Mouse (Mus musculus): ENCODE results near the gene Mboat7.

Mboat7 gene

GRCm38 (mm10) chr7:3692382-3692986, 839 bp downstream of the Mboat7 start, which contains the start of gene Tsen34:
Gene Tsen34, plus strand, starts transcription at chr7:3692863.
- no peak for DNase-seq

- no peak for DNase-seq
These were observed 1.4 kb downstream of the Mboat7 start for GRCm38 (mm10) chr7:3691919-3692318.

- peak; percentile 82 for DNase-seq
These were observed 7.7 kb downstream of the Mboat7 start for GRCm38 (mm10) chr7:3685400-3686187.

- no peak for DNase-seq
These were observed 8.6 kb downstream of the Mboat7 start for GRCm38 (mm10) chr7:3684698-3685097.

- no peak for DNase-seq
These were observed 9.3 kb downstream of the Mboat7 start for GRCm38 (mm10) chr7:3683908-3684550.

- DNase-seq: no peak
These were observed 16.0 kb downstream of the Mboat7 start, which contains the start of gene Tmc4 for GRCm38 (mm10) chr7:3677342-3677741. Gene Tmc4, minus strand, starts transcription at chr7:3677553.

- DNase-seq: no peak
These were observed 17.0 kb downstream of the Mboat7 start for GRCm38 (mm10) chr7:3676371-3676770.

GRCm38 (mm10) chr7:3675228-3675548, 18.1 kb downstream of the Mboat7 start:
- no peak for DNase-seq

- DNase-seq: peak; percentile 76
These were observed 18.7 kb downstream of the Mboat7 start for GRCm38 (mm10) chr7:3674507-3675227.

- no peak for DNase-seq
These were observed 26.4 kb downstream of the Mboat7 start for GRCm38 (mm10) chr7:3666921-3667391.

GRCm38 (mm10) chr7:3665215-3666114, 27.9 kb downstream of the Mboat7 start, which contains the start of gene Leng1:
Gene Leng1, minus strand, starts transcription at chr7:3665840.
- peak; percentile 97 for DNase-seq

- no peak for DNase-seq
These were observed 28.7 kb downstream of the Mboat7 start for GRCm38 (mm10) chr7:3664524-3665214.

GRCm38 (mm10) chr7:3658578-3658977, 34.7 kb downstream of the Mboat7 start:
- DNase-seq: no peak

- no peak for DNase-seq
These were observed 36.4 kb downstream of the Mboat7 start for GRCm38 (mm10) chr7:3656966-3657365.

- DNase-seq: peak; percentile 48
These were observed 46.7 kb downstream of the Mboat7 start for GRCm38 (mm10) chr7:3646641-3647040.

GRCm38 (mm10) chr7:3646188-3646587, 47.1 kb downstream of the Mboat7 start:
- no peak for DNase-seq

- no peak for DNase-seq
These were observed 47.8 kb downstream of the Mboat7 start for GRCm38 (mm10) chr7:3645488-3646025.

- DNase-seq: peak; percentile 100
These were observed 48.4 kb downstream of the Mboat7 start, which contains the start of gene Cnot3 for GRCm38 (mm10) chr7:3644672-3645487. Gene Cnot3, plus strand, starts transcription at chr7:3645268.

- no peak for DNase-seq
These were observed 49.0 kb downstream of the Mboat7 start for GRCm38 (mm10) chr7:3644348-3644671.

GRCm38 (mm10) chr7:3643843-3644242, 49.5 kb downstream of the Mboat7 start:
- no peak for DNase-seq
